Mouse (Mus musculus) brain, embryonic 14.5 days (tissue): ENCODE data around the gene Nlgn3.
A peak's percentile ranks its signal among the peaks of the same experiment; 100 is the strongest.

Experiments used
- CTCF ChIP-seq: fragments of 200-500 bp; IDR thresholded peaks from 2 replicates; pipeline ENCODE4 v1.5.1; 2012; ENCODE audit warnings: inconsistent platforms, mild to moderate bottlenecking, moderate library complexity, borderline replicate concordance; ENCODE audit not compliant: insufficient read depth, insufficient read length; ENCODE audit errors: extremely low read depth
- POLR2A ChIP-seq: fragments of 200-500 bp; IDR thresholded peaks from 2 replicates; pipeline ENCODE4 v1.6.1; 2012; ENCODE audit warnings: mild to moderate bottlenecking, inconsistent platforms, borderline replicate concordance; ENCODE audit not compliant: poor library complexity, insufficient read depth, insufficient read length, severe bottlenecking; ENCODE audit errors: extremely low read depth

DNA sequence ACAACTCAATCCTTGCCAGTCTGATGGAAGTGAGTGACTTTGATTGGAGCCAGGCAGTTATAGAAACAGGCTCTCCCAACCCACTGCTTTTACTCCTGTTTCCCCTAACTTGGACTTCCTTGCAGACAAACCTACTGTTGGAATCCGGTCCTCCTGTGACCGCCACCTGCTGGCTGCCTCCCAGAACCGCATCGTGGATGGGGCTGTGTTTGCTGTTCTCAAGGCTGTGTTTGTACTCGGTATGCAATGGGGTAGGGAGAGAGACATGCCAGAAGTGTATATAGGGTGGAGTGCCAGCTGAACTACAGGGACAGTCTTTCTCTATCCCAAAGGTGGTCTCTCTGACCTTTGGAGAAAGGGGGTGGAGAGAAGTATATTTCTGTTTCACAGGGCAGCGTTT is 13.4 kb upstream of the Nlgn3 start:
- TF ChIP-seq POLR2A, result no peak
- peak; percentile 76 for TF ChIP-seq CTCF
